Mouse (Mus musculus): ENCODE data around the gene Fam104a. TPM values are rescaled to one million over a fixed set of nuclear protein-coding genes. Genes with fewer than 3 reads are reported as not detected.
A peak's percentile ranks its signal among the peaks of the same experiment; 100 is the strongest.

Fam104a gene
- polyA plus RNA-seq, 1 experiment from 2014 or later, result 51.8 TPM

- Histone ChIP-seq H3K9ac (replicated peaks) (no peak overlapping the region), H3K27me3 (no peaks in the 10 kb centered on the region), H3K4me3 (replicated peaks) (no peak overlapping the region), H3K4me1 (replicated peaks) (peaks cover 8% of the 10 kb centered on the region), H3K36me3 (no peaks in the 10 kb centered on the region), H3K4me2 (no peak overlapping the region), H3K27ac (no peak overlapping the region), H3K9me3 (no peaks in the 10 kb centered on the region)
- ATAC-seq (ENCODE audit: insufficient number of reproducible peaks, insufficient read depth, low FRiP score, low TSS enrichment, low read depth), result no peak
- 78% methylated on average over 16 of the region's 16 CpGs for WGBS
Observed at GRCm38 (mm10) chr11:113717767-113718424, 33.9 kb upstream of the Fam104a start.

GRCm38 (mm10) chr11:113716132-113716531 lies 32.2 kb upstream of the Fam104a start:
- WGBS, result 93% methylated on average over 2 of the region's 2 CpGs
- Histone ChIP-seq H3K27me3 (no peaks in the 10 kb centered on the region), H3K4me1 (replicated peaks) (peaks cover 8% of the 10 kb centered on the region), H3K4me2 (no peak overlapping the region), H3K36me3 (no peaks in the 10 kb centered on the region), H3K9ac (replicated peaks) (no peak overlapping the region), H3K9me3 (no peaks in the 10 kb centered on the region), H3K27ac (no peak overlapping the region), H3K4me3 (replicated peaks) (no peak overlapping the region)
- ATAC-seq (ENCODE audit: insufficient number of reproducible peaks, insufficient read depth, low FRiP score, low TSS enrichment, low read depth), result no peak

- Histone ChIP-seq H3K9ac (replicated peaks) (no peak overlapping the region), H3K4me2 (no peak overlapping the region), H3K27ac (no peak overlapping the region), H3K36me3 (no peaks in the 10 kb centered on the region), H3K4me1 (replicated peaks) (peaks cover 18% of the 10 kb centered on the region), H3K9me3 (no peaks in the 10 kb centered on the region), H3K4me3 (replicated peaks) (no peak overlapping the region), H3K27me3 (no peaks in the 10 kb centered on the region)
- no peak for ATAC-seq (ENCODE audit: insufficient number of reproducible peaks, insufficient read depth, low FRiP score, low TSS enrichment, low read depth)
- 67% methylated on average over 7 of the region's 7 CpGs for WGBS
Observed at GRCm38 (mm10) chr11:113715078-113715674, 31.2 kb upstream of the Fam104a start.

GRCm38 (mm10) chr11:113711061-113711460 lies 27.1 kb upstream of the Fam104a start:
- Histone ChIP-seq H3K4me1 (replicated peaks) (peaks cover 27% of the 10 kb centered on the region), H3K27me3 (peaks cover 16% of the 10 kb centered on the region), H3K4me2 (0 out of 2 replicates have a peak overlapping the region, but pooled peaks have one; percentile 32), H3K9me3 (no peaks in the 10 kb centered on the region), H3K9ac (replicated peaks) (no peak overlapping the region), H3K4me3 (replicated peaks) (no peak overlapping the region), H3K36me3 (peaks cover 9% of the 10 kb centered on the region; the same call in 1 of the 2 replicates), H3K27ac (no peak overlapping the region; the same call in 1 of the 2 replicates)
- 67% methylated on average over 1 of the region's 1 CpGs for WGBS
- no peak for ATAC-seq (ENCODE audit: insufficient number of reproducible peaks, insufficient read depth, low FRiP score, low TSS enrichment, low read depth)

GRCm38 (mm10) chr11:113710257-113710777 lies 26.4 kb upstream of the Fam104a start:
- Histone ChIP-seq H3K36me3 (peaks cover 9% of the 10 kb centered on the region; the same call in 1 of the 2 replicates), H3K9me3 (no peaks in the 10 kb centered on the region), H3K4me3 (replicated peaks) (no peak overlapping the region), H3K27ac (peak overlapping the region; percentile 79), H3K27me3 (peaks cover 16% of the 10 kb centered on the region), H3K4me1 (replicated peaks) (peaks cover 27% of the 10 kb centered on the region), H3K9ac (replicated peaks) (peak overlapping the region; percentile 40; the same call in 1 of the 2 replicates), H3K4me2 (peak overlapping the region; percentile 32)
- ATAC-seq (ENCODE audit: insufficient number of reproducible peaks, insufficient read depth, low FRiP score, low TSS enrichment, low read depth), result peak; percentile 12; the same call in 1 of the 2 replicates
- 2% methylated on average over 10 of the region's 10 CpGs for WGBS

GRCm38 (mm10) chr11:113709731-113710256 lies 25.8 kb upstream of the Fam104a start, which contains the start of gene Cpsf4l:
Gene Cpsf4l (minus strand): TSS chr11:113710017.
- Histone ChIP-seq H3K4me3 (replicated peaks) (no peak within 1 kb of the TSS), H3K36me3 (peaks cover 9% of the 10 kb centered on the region; the same call in 1 of the 2 replicates), H3K27me3 (peaks cover 16% of the 10 kb centered on the region), H3K9ac (replicated peaks) (peak within 1 kb of the TSS; percentile 40), H3K9me3 (no peaks in the 10 kb centered on the region), H3K27ac (peak within 1 kb of the TSS; percentile 79), H3K4me1 (replicated peaks) (peaks cover 27% of the 10 kb centered on the region), H3K4me2 (peak within 1 kb of the TSS; percentile 32)
- WGBS, result 12% methylated on average over 11 of the region's 11 CpGs
- peak; percentile 43; the same call in 1 of the 2 replicates for ATAC-seq (ENCODE audit: insufficient number of reproducible peaks, insufficient read depth, low FRiP score, low TSS enrichment, low read depth)

- no peak overlapping the region for H3K4me3 ChIP-seq (replicated peaks)
- H3K4me1 ChIP-seq (replicated peaks), result peaks cover 27% of the 10 kb centered on the region
- peak overlapping the region; percentile 32 for H3K4me2 ChIP-seq
- H3K36me3 ChIP-seq, result peaks cover 9% of the 10 kb centered on the region; the same call in 1 of the 2 replicates
- 12% methylated on average over 15 of the region's 15 CpGs for WGBS
- H3K27ac ChIP-seq, result no peak overlapping the region
- no peaks in the 10 kb centered on the region for H3K9me3 ChIP-seq
- H3K9ac ChIP-seq (replicated peaks), result no peak overlapping the region
- H3K27me3 ChIP-seq, result peaks cover 16% of the 10 kb centered on the region
- ATAC-seq (ENCODE audit: insufficient number of reproducible peaks, insufficient read depth, low FRiP score, low TSS enrichment, low read depth), result 0 out of 2 replicates have a peak, but pooled peaks have one; percentile 7
Observed at GRCm38 (mm10) chr11:113709272-113709671, 25.3 kb upstream of the Fam104a start.

- 48% methylated on average over 19 of the region's 19 CpGs for WGBS
- no peak overlapping the region for H3K27ac ChIP-seq
Observed at GRCm38 (mm10) chr11:113708629-113709213, 24.8 kb upstream of the Fam104a start.

GRCm38 (mm10) chr11:113705966-113706652 lies 22.2 kb upstream of the Fam104a start:
- H3K27me3 ChIP-seq, result peaks cover 16% of the 10 kb centered on the region
- no peak for ATAC-seq (ENCODE audit: insufficient number of reproducible peaks, insufficient read depth, low FRiP score, low TSS enrichment, low read depth)
- no peak overlapping the region for H3K4me3 ChIP-seq (replicated peaks)
- WGBS, result 81% methylated on average over 15 of the region's 15 CpGs
- peaks cover 19% of the 10 kb centered on the region; the same call in 1 of the 2 replicates for H3K36me3 ChIP-seq
- H3K9me3 ChIP-seq, result no peaks in the 10 kb centered on the region
- H3K4me2 ChIP-seq, result no peak overlapping the region
- H3K27ac ChIP-seq, result no peak overlapping the region
- peaks cover 27% of the 10 kb centered on the region for H3K4me1 ChIP-seq (replicated peaks)
- no peak overlapping the region for H3K9ac ChIP-seq (replicated peaks)

More at GRCm38 (mm10) chr11:113708629-113709213, 24.8 kb upstream of the Fam104a start:
- Histone ChIP-seq H3K4me1 (replicated peaks) (peaks cover 27% of the 10 kb centered on the region), H3K4me3 (replicated peaks) (no peak overlapping the region), H3K27me3 (peaks cover 16% of the 10 kb centered on the region), H3K36me3 (peaks cover 9% of the 10 kb centered on the region; the same call in 1 of the 2 replicates), H3K4me2 (peak overlapping the region; percentile 32; the same call in 1 of the 2 replicates), H3K9me3 (no peaks in the 10 kb centered on the region), H3K9ac (replicated peaks) (no peak overlapping the region)
- ATAC-seq (ENCODE audit: insufficient number of reproducible peaks, insufficient read depth, low FRiP score, low TSS enrichment, low read depth), result no peak

- ATAC-seq (ENCODE audit: insufficient number of reproducible peaks, insufficient read depth, low FRiP score, low TSS enrichment, low read depth), result peak; percentile 32; the same call in 1 of the 2 replicates
- no peak overlapping the region for H3K27ac ChIP-seq
- peaks cover 24% of the 10 kb centered on the region; the same call in 1 of the 2 replicates for H3K36me3 ChIP-seq
- peaks cover 7% of the 10 kb centered on the region for H3K27me3 ChIP-seq
- 34% methylated on average over 5 of the region's 5 CpGs for WGBS
- no peaks in the 10 kb centered on the region for H3K9me3 ChIP-seq
- no peak overlapping the region for H3K4me3 ChIP-seq (replicated peaks)
- no peak overlapping the region for H3K4me2 ChIP-seq
- peaks cover 4% of the 10 kb centered on the region for H3K4me1 ChIP-seq (replicated peaks)
- H3K9ac ChIP-seq (replicated peaks), result no peak overlapping the region
Observed at GRCm38 (mm10) chr11:113703758-113704157, 19.8 kb upstream of the Fam104a start.
